Mouse (Mus musculus): ENCODE results near the gene Tmem167. TPM values are rescaled to one million over a fixed set of nuclear protein-coding genes. Genes with fewer than 3 reads are reported as not detected.
"Not testable (repeated sequence)": the region's sequence is repeated elsewhere in the genome, so short reads cannot be mapped to it uniquely, and the experiment has no call there.

Gene Tmem167
- polyA plus RNA-seq, 1 experiment: 5.0 TPM

DNA sequence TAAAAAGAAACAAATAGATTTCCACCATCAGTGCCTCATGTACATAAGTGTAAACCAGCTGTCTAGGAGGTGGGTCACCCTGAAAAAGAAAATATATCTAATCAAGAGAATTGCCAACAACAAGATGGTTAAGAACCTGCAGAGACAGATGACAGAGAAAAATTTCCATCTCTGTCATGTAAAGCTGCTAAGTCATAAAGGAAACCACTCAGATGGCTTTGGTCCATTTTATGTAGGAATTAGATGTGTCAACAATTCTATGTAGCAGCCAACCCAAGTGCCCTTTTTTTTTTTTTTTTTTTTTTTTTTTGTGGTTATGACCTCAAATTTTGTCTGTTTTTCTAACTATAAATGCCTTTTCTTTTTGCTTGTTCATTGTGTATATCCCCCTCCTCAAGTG, 12.6 kb downstream of the Tmem167 start:
- H3K36me3 ChIP-seq (ENCODE audit: control insufficient read depth, insufficient read depth, low read length): peaks cover 32% of the 10 kb centered on the region
- no peak for TF ChIP-seq POLR2A (IDR thresholded peaks at IDR 0.05; ENCODE audit: control insufficient read depth, extremely low read depth, insufficient read depth, low read length, poor library complexity)
- TF ChIP-seq CTCF (IDR thresholded peaks at IDR 0.05; ENCODE audit: borderline replicate concordance, control insufficient read depth, extremely low read depth, insufficient read depth, low read length, poor library complexity): no peak
- no peak overlapping the region for H3K4me3 ChIP-seq (ENCODE audit: control insufficient read depth, insufficient read depth, low read length)
- DNase-seq: no peak
- H3K4me1 ChIP-seq (replicated peaks; ENCODE audit: control insufficient read depth, insufficient read depth, low read length): no peaks in the 10 kb centered on the region
- no peaks in the 10 kb centered on the region for H3K27me3 ChIP-seq (ENCODE audit: control insufficient read depth, insufficient read depth, low read length)
- no peak overlapping the region for H3K27ac ChIP-seq (ENCODE audit: control insufficient read depth, insufficient read depth, low read length)

DNA sequence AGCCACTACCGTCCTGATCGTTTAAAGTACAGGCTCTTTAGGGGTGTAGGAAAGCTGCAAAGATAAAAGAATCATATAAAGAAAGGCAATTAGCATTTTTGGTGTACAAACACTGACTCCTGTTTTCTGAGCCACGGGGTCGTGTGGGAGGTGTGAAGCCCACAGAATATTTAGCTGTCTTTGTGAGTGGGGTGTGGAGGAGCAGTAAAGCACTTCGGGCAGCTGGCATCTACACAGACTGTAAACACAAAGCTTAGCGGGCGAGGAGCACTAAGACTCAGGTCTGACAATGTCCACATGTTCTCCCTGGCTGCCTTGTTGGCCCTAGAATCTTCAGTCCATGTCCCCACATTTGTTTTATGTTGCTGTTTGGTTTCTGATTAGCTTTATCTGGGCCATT, 17.2 kb downstream of the Tmem167 start:
- Histone ChIP-seq H3K4me1 (replicated peaks; ENCODE audit: control insufficient read depth, insufficient read depth, low read length) (no peaks in the 10 kb centered on the region), H3K4me3 (ENCODE audit: control insufficient read depth, insufficient read depth, low read length) (no peak overlapping the region), H3K27ac (ENCODE audit: control insufficient read depth, insufficient read depth, low read length) (no peak overlapping the region), H3K36me3 (ENCODE audit: control insufficient read depth, insufficient read depth, low read length) (peaks cover 25% of the 10 kb centered on the region), H3K27me3 (ENCODE audit: control insufficient read depth, insufficient read depth, low read length) (no peaks in the 10 kb centered on the region)
- 96% methylated on average over 7 of the region's 7 CpGs for WGBS
- TF ChIP-seq POLR2A (IDR thresholded peaks at IDR 0.05; ENCODE audit: control insufficient read depth, extremely low read depth, insufficient read depth, low read length, poor library complexity): no peak
- no peak for TF ChIP-seq CTCF (IDR thresholded peaks at IDR 0.05; ENCODE audit: borderline replicate concordance, control insufficient read depth, extremely low read depth, insufficient read depth, low read length, poor library complexity)
- DNase-seq: no peak

GRCm38 (mm10) chr13:90108746-90109145, 19.8 kb downstream of the Tmem167 start:
- not testable (repeated sequence) for H3K27me3 ChIP-seq (ENCODE audit: control insufficient read depth, insufficient read depth, low read length); DNase-seq; H3K27ac ChIP-seq (ENCODE audit: control insufficient read depth, insufficient read depth, low read length); H3K4me1 ChIP-seq (replicated peaks; ENCODE audit: control insufficient read depth, insufficient read depth, low read length); H3K4me3 ChIP-seq (ENCODE audit: control insufficient read depth, insufficient read depth, low read length)
- WGBS: 100% methylated on average over 5 of the region's 5 CpGs
- peaks cover 12% of the 10 kb centered on the region for H3K36me3 ChIP-seq (ENCODE audit: control insufficient read depth, insufficient read depth, low read length)

GRCm38 (mm10) chr13:90111681-90112080, 22.8 kb downstream of the Tmem167 start:
- Histone ChIP-seq H3K4me3 (ENCODE audit: control insufficient read depth, insufficient read depth, low read length) (no peak overlapping the region), H3K27me3 (ENCODE audit: control insufficient read depth, insufficient read depth, low read length) (no peaks in the 10 kb centered on the region), H3K27ac (ENCODE audit: control insufficient read depth, insufficient read depth, low read length) (no peak overlapping the region), H3K4me1 (replicated peaks; ENCODE audit: control insufficient read depth, insufficient read depth, low read length) (no peaks in the 10 kb centered on the region), H3K36me3 (ENCODE audit: control insufficient read depth, insufficient read depth, low read length) (no peaks in the 10 kb centered on the region)
- 80% methylated on average over 1 of the region's 1 CpGs for WGBS
- no peak for TF ChIP-seq POLR2A (IDR thresholded peaks at IDR 0.05; ENCODE audit: control insufficient read depth, extremely low read depth, insufficient read depth, low read length, poor library complexity)
- no peak for TF ChIP-seq CTCF (IDR thresholded peaks at IDR 0.05; ENCODE audit: borderline replicate concordance, control insufficient read depth, extremely low read depth, insufficient read depth, low read length, poor library complexity)
- no peak for DNase-seq

DNA sequence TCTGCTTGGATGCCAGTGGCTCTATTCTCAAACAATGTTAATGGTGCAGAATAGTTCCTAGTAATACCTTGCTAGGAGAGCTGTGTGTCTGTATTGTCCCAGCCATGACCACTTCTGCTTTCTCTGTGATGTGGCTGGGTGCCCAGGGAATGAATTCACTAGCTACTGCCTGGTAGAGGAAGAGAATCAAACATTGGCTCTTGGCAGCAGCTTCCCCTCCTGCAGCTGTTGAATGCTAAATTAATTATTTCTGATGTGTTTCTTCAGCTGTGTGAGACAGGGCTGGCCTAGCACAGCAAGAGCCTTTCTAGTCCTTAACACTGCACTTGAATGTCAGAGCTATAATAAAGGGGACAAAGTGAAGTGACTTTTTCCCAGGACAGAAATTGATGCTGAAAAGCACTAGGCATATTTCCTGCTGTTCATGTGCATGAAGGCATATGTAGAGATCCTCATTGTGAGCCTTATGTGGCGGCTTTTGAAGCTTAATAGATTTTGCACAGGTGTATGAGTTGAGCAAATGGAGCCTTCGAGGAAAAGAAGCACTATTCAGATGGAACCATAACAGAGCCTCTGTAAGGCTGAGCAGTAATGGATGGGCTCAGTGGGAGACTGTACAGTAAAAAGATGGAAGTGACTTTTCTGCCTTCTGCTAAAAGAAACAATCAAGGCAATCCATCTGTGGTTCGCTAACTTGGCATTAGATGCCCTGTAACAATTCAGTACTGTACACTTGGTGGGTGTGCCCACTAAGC, 47.4 kb downstream of the Tmem167 start:
- no peaks in the 10 kb centered on the region for H3K36me3 ChIP-seq (ENCODE audit: control insufficient read depth, insufficient read depth, low read length)
- H3K27ac ChIP-seq (ENCODE audit: control insufficient read depth, insufficient read depth, low read length): no peak overlapping the region
- no peak for TF ChIP-seq CTCF (IDR thresholded peaks at IDR 0.05; ENCODE audit: borderline replicate concordance, control insufficient read depth, extremely low read depth, insufficient read depth, low read length, poor library complexity)
- TF ChIP-seq POLR2A (IDR thresholded peaks at IDR 0.05; ENCODE audit: control insufficient read depth, extremely low read depth, insufficient read depth, low read length, poor library complexity): no peak
- no peaks in the 10 kb centered on the region for H3K27me3 ChIP-seq (ENCODE audit: control insufficient read depth, insufficient read depth, low read length)
- no peak overlapping the region for H3K4me3 ChIP-seq (ENCODE audit: control insufficient read depth, insufficient read depth, low read length)
- H3K4me1 ChIP-seq (replicated peaks; ENCODE audit: control insufficient read depth, insufficient read depth, low read length): no peaks in the 10 kb centered on the region
- WGBS: 84% methylated on average over 3 of the region's 3 CpGs
- no peak for DNase-seq

- H3K36me3 ChIP-seq (ENCODE audit: control insufficient read depth, insufficient read depth, low read length): no peaks in the 10 kb centered on the region
- no peaks in the 10 kb centered on the region for H3K27me3 ChIP-seq (ENCODE audit: control insufficient read depth, insufficient read depth, low read length)
- H3K27ac ChIP-seq (ENCODE audit: control insufficient read depth, insufficient read depth, low read length): no peak overlapping the region
- DNase-seq: no peak
- no peak for TF ChIP-seq CTCF (IDR thresholded peaks at IDR 0.05; ENCODE audit: borderline replicate concordance, control insufficient read depth, extremely low read depth, insufficient read depth, low read length, poor library complexity)
- no peak for TF ChIP-seq POLR2A (IDR thresholded peaks at IDR 0.05; ENCODE audit: control insufficient read depth, extremely low read depth, insufficient read depth, low read length, poor library complexity)
- no peak overlapping the region for H3K4me3 ChIP-seq (ENCODE audit: control insufficient read depth, insufficient read depth, low read length)
- no peaks in the 10 kb centered on the region for H3K4me1 ChIP-seq (replicated peaks; ENCODE audit: control insufficient read depth, insufficient read depth, low read length)
- 92% methylated on average over 1 of the region's 1 CpGs for WGBS
Observed at GRCm38 (mm10) chr13:90141681-90142080, 52.8 kb downstream of the Tmem167 start.

- Histone ChIP-seq H3K27me3 (ENCODE audit: control insufficient read depth, insufficient read depth, low read length) (no peaks in the 10 kb centered on the region), H3K4me3 (ENCODE audit: control insufficient read depth, insufficient read depth, low read length) (no peak overlapping the region), H3K27ac (ENCODE audit: control insufficient read depth, insufficient read depth, low read length) (no peak overlapping the region), H3K4me1 (replicated peaks; ENCODE audit: control insufficient read depth, insufficient read depth, low read length) (no peaks in the 10 kb centered on the region), H3K36me3 (ENCODE audit: control insufficient read depth, insufficient read depth, low read length) (no peaks in the 10 kb centered on the region)
- no peak for DNase-seq
- 75% methylated on average over 4 of the region's 4 CpGs for WGBS
- no peak for TF ChIP-seq POLR2A (IDR thresholded peaks at IDR 0.05; ENCODE audit: control insufficient read depth, extremely low read depth, insufficient read depth, low read length, poor library complexity)
- TF ChIP-seq CTCF (IDR thresholded peaks at IDR 0.05; ENCODE audit: borderline replicate concordance, control insufficient read depth, extremely low read depth, insufficient read depth, low read length, poor library complexity): no peak
Observed at GRCm38 (mm10) chr13:90143245-90143644, 54.3 kb downstream of the Tmem167 start.
